Mouse (Mus musculus) lung, embryonic 15.5 days (tissue): ENCODE measurements around the gene Syngr1. TPM values are rescaled to one million over a fixed set of nuclear protein-coding genes. Genes with fewer than 3 reads are reported as not detected.

Source experiments
- ATAC-seq: fragments of 200-750 bp; cut with Nextera tagmentation; 2 replicates; pipeline ENCODE4 v1.8.0; 2017; ENCODE audit warnings: moderate number of reproducible peaks, borderline replicate concordance; ENCODE audit not compliant: low FRiP score, low TSS enrichment; ENCODE audit errors: extremely low read depth
- H3K27ac ChIP-seq: fragments of 300-500 bp; sonication (generic); 2 replicates; pipeline ENCODE4 v1.5.1; 2015; ENCODE audit warnings: moderate library complexity, mild to moderate bottlenecking, inconsistent platforms
- H3K27me3 ChIP-seq: fragments of 300-500 bp; sonication (generic); 2 replicates; pipeline ENCODE4 v1.6.1; 2015; ENCODE audit warnings: inconsistent platforms
- H3K36me3 ChIP-seq: fragments of 300-500 bp; sonication (generic); 2 replicates; pipeline ENCODE4 v1.6.1; 2015; ENCODE audit warnings: inconsistent platforms
- H3K4me1 ChIP-seq: fragments of 300-500 bp; sonication (generic); 2 replicates; pipeline ENCODE4 v1.6.1; 2015; ENCODE audit warnings: inconsistent platforms
- H3K4me2 ChIP-seq: fragments of 300-500 bp; sonication (generic); 2 replicates; pipeline ENCODE4 v1.6.1; 2015; ENCODE audit warnings: inconsistent platforms, mild to moderate bottlenecking, moderate library complexity
- H3K4me3 ChIP-seq: fragments of 300-500 bp; sonication (generic); 2 replicates; pipeline ENCODE4 v1.5.1; 2015; ENCODE audit warnings: mild to moderate bottlenecking, inconsistent platforms
- H3K9ac ChIP-seq: fragments of 300-500 bp; sonication (generic); 2 replicates; pipeline ENCODE4 v1.6.1; 2015; ENCODE audit warnings: inconsistent platforms
- H3K9me3 ChIP-seq: fragments of 300-500 bp; sonication (generic); 2 replicates; pipeline ENCODE4 v1.6.1; 2016; ENCODE audit warnings: inconsistent platforms
- WGBS: fragments of 180-500 bp; shearing (Covaris S2); methylation state at CpG from one replicate; pipeline ENCODE4 v1.1.7; 2015; 5-methylcytosine and 5-hydroxymethylcytosine counted together
- polyA plus RNA-seq: library from polyadenylated mRNA; unstranded; fragments of >200 nt; fragmentation: Nextera tagmentation; extraction: Ambion mirVana; gene quantifications from 2 replicates; pipeline ENCODE4 v1.2.1, GENCODE M21; 2015

Gene Syngr1
- polyA plus RNA-seq, 1 experiment from 2014 or later: 20.6 TPM

- Histone ChIP-seq H3K4me1 (peaks cover 21% of the 10 kb centered on the region), H3K36me3 (no peaks in the 10 kb centered on the region), H3K4me2 (no peak overlapping the region), H3K27ac (no peak overlapping the region), H3K9me3 (no peaks in the 10 kb centered on the region), H3K9ac (no peak overlapping the region), H3K4me3 (no peak overlapping the region), H3K27me3 (no peaks in the 10 kb centered on the region)
- no peak for ATAC-seq
- WGBS: 86% methylated on average over 7 of the region's 7 CpGs
These were observed 33.0 kb upstream of the Syngr1 start for GRCm38 (mm10) chr15:80058151-80058550.

DNA sequence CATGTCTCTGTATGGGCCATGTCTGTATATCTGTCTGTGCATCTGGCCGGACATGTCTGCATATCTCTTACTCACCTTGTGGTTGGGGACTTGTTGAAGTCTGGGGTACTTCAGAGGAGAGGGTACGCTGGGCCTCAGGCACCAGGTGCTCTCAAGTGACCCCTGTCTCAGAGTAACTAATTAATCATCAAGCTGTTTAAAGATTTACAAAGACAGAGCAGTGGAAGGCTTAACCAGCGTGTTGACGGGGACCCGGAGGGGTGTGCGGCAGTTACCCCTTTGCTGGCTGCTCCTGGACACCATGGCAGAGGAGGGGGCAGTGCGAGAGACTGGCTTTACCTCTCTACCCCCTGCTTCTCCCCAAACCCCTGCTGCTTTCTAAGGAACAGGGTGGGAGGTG is 31.5 kb upstream of the Syngr1 start:
- whole genome bisulfite sequencing: 24% methylated on average over 7 of the region's 7 CpGs
- no peak overlapping the region for H3K4me2 ChIP-seq
- H3K27me3 ChIP-seq: no peaks in the 10 kb centered on the region
- peaks cover 13% of the 10 kb centered on the region for H3K4me1 ChIP-seq
- H3K36me3 ChIP-seq: no peaks in the 10 kb centered on the region
- no peaks in the 10 kb centered on the region for H3K9me3 ChIP-seq
- no peak overlapping the region for H3K4me3 ChIP-seq
- no peak overlapping the region for H3K9ac ChIP-seq
- no peak overlapping the region for H3K27ac ChIP-seq
- ATAC-seq: no peak

DNA sequence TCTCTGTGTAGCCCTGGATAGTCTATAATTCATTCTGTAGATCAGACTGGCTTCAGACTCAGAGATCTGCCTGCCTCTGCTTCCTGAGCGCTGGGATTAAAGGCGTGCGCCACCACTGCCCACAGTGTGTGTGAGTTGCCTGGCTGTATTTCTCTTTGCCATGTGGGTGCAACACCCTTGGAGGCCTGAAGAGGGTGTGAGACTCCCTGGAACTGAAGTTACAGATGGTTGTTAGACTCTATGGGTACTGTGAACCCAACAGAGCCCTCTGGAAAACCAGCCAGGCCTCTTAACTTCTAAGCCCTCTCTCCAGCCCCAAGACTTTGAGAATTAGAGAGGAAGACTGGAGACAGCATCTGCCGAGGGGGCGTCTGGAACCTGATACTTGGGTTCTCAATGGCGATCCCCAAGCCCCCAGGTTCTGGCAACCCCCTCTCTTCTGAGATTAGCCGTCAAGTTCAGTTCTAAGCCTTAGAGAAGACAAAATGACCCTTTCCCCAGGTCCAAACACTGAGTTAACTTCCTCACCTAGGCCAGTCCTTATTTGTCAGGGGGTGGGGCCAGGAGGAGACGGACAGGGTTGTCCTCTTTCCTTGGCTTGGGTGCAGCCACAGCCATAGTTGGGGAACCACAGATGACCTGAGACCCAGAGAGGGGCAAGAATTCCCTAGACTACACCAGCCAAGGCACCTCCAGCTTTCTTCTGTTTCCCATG is 30.6 kb upstream of the Syngr1 start:
- no peaks in the 10 kb centered on the region for H3K36me3 ChIP-seq
- ATAC-seq: no peak
- H3K27ac ChIP-seq: no peak overlapping the region
- WGBS: 84% methylated on average over 8 of the region's 8 CpGs
- H3K9ac ChIP-seq: no peak overlapping the region
- no peak overlapping the region for H3K4me2 ChIP-seq
- no peak overlapping the region for H3K4me3 ChIP-seq
- no peaks in the 10 kb centered on the region for H3K9me3 ChIP-seq
- H3K4me1 ChIP-seq: peaks cover 13% of the 10 kb centered on the region
- H3K27me3 ChIP-seq: no peaks in the 10 kb centered on the region

DNA sequence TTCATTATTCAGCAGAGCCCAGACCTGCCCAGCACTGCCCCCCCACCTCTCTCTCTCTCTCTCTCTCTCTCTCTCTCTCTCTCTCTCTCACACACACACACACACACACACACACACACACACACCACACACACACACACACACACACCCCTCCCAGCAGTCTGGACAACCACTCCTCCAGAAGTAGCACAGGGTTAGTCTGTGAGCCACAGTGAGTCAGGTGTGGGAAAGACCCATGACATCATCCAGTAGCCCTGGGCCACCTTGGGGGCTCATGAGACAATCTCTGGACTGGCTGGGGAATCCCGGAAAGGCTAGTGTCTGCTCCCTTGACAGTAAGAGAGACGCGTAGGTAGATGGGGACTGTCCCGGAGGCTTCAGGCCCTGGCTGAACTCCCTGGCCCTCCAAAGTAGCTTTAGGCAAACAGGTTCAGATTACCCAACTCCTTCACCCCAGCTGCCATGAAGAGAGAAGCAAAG is 30.0 kb upstream of the Syngr1 start:
- Histone ChIP-seq H3K9me3 (no peaks in the 10 kb centered on the region), H3K9ac (no peak overlapping the region), H3K4me1 (peaks cover 13% of the 10 kb centered on the region), H3K27me3 (no peaks in the 10 kb centered on the region), H3K36me3 (no peaks in the 10 kb centered on the region), H3K27ac (no peak overlapping the region), H3K4me3 (no peak overlapping the region), H3K4me2 (no peak overlapping the region)
- ATAC-seq: no peak
- 68% methylated on average over 4 of the region's 4 CpGs for WGBS

DNA sequence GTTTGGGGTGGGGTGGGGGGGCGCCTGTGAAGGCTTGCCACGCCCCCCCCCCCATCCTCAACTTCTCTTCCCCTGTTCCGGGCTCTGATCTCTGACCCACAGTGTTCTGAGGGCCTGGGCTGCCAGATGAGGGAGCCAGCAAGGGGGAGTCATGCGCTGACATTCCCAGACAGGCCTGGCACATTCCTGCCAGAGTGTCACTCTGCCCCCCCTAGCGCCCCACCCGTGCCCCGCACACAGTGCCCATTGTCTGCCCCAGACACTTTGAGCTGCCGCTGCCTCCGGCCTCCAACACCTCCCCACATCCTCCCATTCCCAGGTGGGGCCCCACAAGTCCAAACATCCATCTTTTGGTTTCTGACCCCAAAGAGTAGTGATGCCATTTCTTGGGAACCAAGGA is 28.8 kb upstream of the Syngr1 start:
- Histone ChIP-seq H3K4me3 (no peak overlapping the region), H3K36me3 (no peaks in the 10 kb centered on the region), H3K9me3 (no peaks in the 10 kb centered on the region), H3K4me2 (no peak overlapping the region), H3K27ac (no peak overlapping the region), H3K4me1 (peaks cover 13% of the 10 kb centered on the region), H3K27me3 (no peaks in the 10 kb centered on the region), H3K9ac (no peak overlapping the region)
- ATAC-seq: no peak
- WGBS: 49% methylated on average over 8 of the region's 9 CpGs

GRCm38 (mm10) chr15:80062821-80063220 is 28.3 kb upstream of the Syngr1 start:
- no peaks in the 10 kb centered on the region for H3K9me3 ChIP-seq
- H3K4me3 ChIP-seq: no peak overlapping the region
- no peaks in the 10 kb centered on the region for H3K27me3 ChIP-seq
- no peaks in the 10 kb centered on the region for H3K36me3 ChIP-seq
- no peak for ATAC-seq
- no peak overlapping the region for H3K27ac ChIP-seq
- H3K4me2 ChIP-seq: no peak overlapping the region
- H3K4me1 ChIP-seq: peaks cover 13% of the 10 kb centered on the region
- H3K9ac ChIP-seq: no peak overlapping the region
- WGBS: 39% methylated on average over 5 of the region's 5 CpGs

- Histone ChIP-seq H3K4me3 (no peak overlapping the region), H3K4me1 (peaks cover 13% of the 10 kb centered on the region), H3K9ac (no peak overlapping the region), H3K4me2 (no peak overlapping the region), H3K27ac (no peak overlapping the region), H3K9me3 (no peaks in the 10 kb centered on the region), H3K36me3 (no peaks in the 10 kb centered on the region), H3K27me3 (no peaks in the 10 kb centered on the region)
- 72% methylated on average over 5 of the region's 5 CpGs for WGBS
- ATAC-seq: no peak
These were observed 26.2 kb upstream of the Syngr1 start for GRCm38 (mm10) chr15:80064965-80065364.

DNA sequence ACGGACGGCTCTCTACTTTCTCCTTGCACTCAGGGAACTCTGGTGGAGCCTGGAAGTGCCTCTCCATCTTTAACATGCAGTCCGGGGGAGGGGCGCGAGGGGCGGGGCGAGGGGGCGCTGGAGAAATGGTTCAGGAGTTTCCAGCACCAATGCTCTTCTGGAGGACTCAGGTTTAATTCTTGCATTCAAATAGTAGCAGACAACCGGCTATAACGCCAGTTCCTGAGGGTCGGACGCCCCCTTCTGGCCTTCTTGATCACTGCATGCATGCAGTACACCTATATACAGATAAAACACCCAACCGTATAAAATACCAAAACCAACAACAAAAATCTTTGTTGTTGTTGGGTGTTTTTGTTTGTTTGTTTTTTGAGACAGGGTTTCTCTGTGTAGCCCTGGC is 25.7 kb upstream of the Syngr1 start:
- Histone ChIP-seq H3K4me1 (peaks cover 17% of the 10 kb centered on the region), H3K9me3 (no peaks in the 10 kb centered on the region), H3K36me3 (no peaks in the 10 kb centered on the region), H3K9ac (no peak overlapping the region), H3K4me3 (no peak overlapping the region), H3K27me3 (no peaks in the 10 kb centered on the region), H3K4me2 (no peak overlapping the region), H3K27ac (no peak overlapping the region)
- ATAC-seq: no peak
- 11% methylated on average over 13 of the region's 13 CpGs for WGBS

DNA sequence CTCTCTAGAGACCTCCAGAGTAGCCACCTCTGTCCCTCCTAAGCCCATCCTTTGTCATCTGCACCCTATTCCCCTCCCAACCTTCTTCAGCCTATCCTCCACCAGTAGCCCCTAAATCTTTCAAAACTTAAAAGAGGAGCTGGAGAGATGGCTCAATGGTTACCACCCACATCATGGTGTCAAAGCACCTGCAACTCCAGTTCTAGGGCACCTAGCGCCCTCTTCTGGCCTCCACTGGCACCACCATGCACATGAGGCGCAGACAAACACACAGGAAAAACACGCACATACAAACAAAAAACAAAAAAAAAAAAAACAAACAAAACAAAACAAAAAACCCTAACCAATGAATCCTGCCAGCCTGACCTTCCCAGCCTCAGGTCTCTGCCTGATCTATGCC is 24.6 kb upstream of the Syngr1 start:
- no peak overlapping the region for H3K4me3 ChIP-seq
- no peak overlapping the region for H3K4me2 ChIP-seq
- H3K36me3 ChIP-seq: no peaks in the 10 kb centered on the region
- H3K9ac ChIP-seq: no peak overlapping the region
- H3K27ac ChIP-seq: no peak overlapping the region
- H3K4me1 ChIP-seq: peaks cover 17% of the 10 kb centered on the region
- WGBS: 54% methylated on average over 3 of the region's 3 CpGs
- ATAC-seq: no peak
- no peaks in the 10 kb centered on the region for H3K27me3 ChIP-seq
- no peaks in the 10 kb centered on the region for H3K9me3 ChIP-seq

DNA sequence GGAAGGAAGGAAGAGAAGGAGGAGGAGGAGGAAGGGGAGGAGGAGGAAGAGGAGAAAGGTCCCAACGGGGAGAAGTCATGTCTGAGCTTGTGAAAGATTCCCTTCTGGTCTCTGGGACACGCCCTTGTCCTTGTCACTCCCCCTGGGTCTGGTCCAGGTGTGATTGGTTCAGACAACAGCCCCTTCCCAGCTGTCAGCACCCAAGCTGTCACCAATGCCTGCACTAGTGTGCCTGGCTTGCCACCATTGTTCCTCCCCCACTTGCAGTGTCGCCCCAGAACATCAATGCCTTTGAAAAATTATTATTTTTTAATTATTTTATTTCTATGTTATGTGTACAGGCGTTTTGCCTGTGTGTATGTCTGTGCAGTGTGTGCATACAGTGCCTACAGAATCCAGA is 22.0 kb upstream of the Syngr1 start:
- no peaks in the 10 kb centered on the region for H3K9me3 ChIP-seq
- WGBS: 42% methylated on average over 4 of the region's 4 CpGs
- no peak for ATAC-seq
- H3K9ac ChIP-seq: no peak overlapping the region
- H3K4me3 ChIP-seq: no peak overlapping the region
- no peak overlapping the region for H3K27ac ChIP-seq
- H3K36me3 ChIP-seq: no peaks in the 10 kb centered on the region
- no peaks in the 10 kb centered on the region for H3K27me3 ChIP-seq
- H3K4me2 ChIP-seq: no peak overlapping the region
- peaks cover 11% of the 10 kb centered on the region for H3K4me1 ChIP-seq

DNA sequence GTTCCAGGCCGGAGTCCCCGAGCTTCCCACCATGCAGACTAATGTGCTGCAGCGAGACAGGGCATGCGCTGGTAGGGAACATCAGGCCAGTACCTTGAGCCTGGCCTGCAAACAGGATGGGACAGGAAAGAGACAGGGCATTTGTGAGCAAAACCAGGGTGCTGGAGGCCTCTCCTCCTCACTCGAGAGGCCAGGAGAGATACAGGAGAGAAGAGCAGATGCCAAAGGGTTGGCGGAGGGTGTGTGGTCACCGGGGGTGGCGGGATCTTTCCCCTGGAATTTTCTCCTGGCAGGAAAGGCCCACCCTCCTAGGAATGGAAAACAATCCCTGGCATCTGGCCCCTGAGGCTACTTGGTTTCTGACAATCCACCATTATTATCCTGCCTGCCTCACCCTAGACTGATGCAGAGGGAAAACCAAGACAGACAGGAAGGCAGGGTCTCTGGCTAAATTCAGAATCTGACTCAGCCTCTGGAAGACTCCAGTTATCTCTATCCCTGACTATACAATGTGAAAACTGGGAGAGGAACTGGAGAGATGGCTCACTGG is 21.0 kb upstream of the Syngr1 start:
- peak overlapping the region; percentile 37; the same call in 1 of the 2 replicates for H3K27ac ChIP-seq
- no peak for ATAC-seq
- WGBS: 62% methylated on average over 8 of the region's 8 CpGs
- H3K4me1 ChIP-seq: peaks cover 11% of the 10 kb centered on the region
- no peak overlapping the region for H3K9ac ChIP-seq
- H3K9me3 ChIP-seq: no peaks in the 10 kb centered on the region
- no peak overlapping the region for H3K4me3 ChIP-seq
- H3K36me3 ChIP-seq: no peaks in the 10 kb centered on the region
- H3K27me3 ChIP-seq: no peaks in the 10 kb centered on the region
- no peak overlapping the region for H3K4me2 ChIP-seq

GRCm38 (mm10) chr15:80071951-80072437 is 19.1 kb upstream of the Syngr1 start:
- H3K9me3 ChIP-seq: no peaks in the 10 kb centered on the region
- WGBS: 38% methylated on average over 9 of the region's 9 CpGs
- H3K27ac ChIP-seq: no peak overlapping the region
- H3K36me3 ChIP-seq: peaks cover 6% of the 10 kb centered on the region
- ATAC-seq: no peak
- H3K4me2 ChIP-seq: no peak overlapping the region
- H3K27me3 ChIP-seq: no peaks in the 10 kb centered on the region
- no peak overlapping the region for H3K4me3 ChIP-seq
- no peak overlapping the region for H3K9ac ChIP-seq
- H3K4me1 ChIP-seq: peaks cover 11% of the 10 kb centered on the region
